Mouse (Mus musculus) hindbrain, embryonic 14.5 days (tissue): ENCODE results near the gene Lipc. TPM values are rescaled to one million over a fixed set of nuclear protein-coding genes. Genes with fewer than 3 reads are reported as not detected.

Source experiments
- ATAC-seq: fragments of 200-750 bp; cut with Nextera tagmentation; 2 replicates; pipeline ENCODE4 v1.8.0; 2017; ENCODE audit warnings: moderate number of reproducible peaks, mild to moderate bottlenecking, moderate TSS enrichment, moderate library complexity; ENCODE audit not compliant: low FRiP score
- DNase-seq: peaks from one replicate; pipeline ENCODE4 v3.0.0-alpha.2; 2015; ENCODE audit warnings: low spot score
- H3K27ac ChIP-seq: fragments of 300-500 bp; sonication (generic); 2 replicates; pipeline ENCODE4 v1.5.1; 2014; ENCODE audit warnings: mild to moderate bottlenecking, moderate library complexity
- H3K27me3 ChIP-seq: fragments of 300-500 bp; sonication (generic); 2 replicates; pipeline ENCODE4 v1.6.1; 2014; ENCODE audit warnings: mild to moderate bottlenecking, low read length, mixed read lengths; ENCODE audit not compliant: control insufficient read depth, insufficient read depth
- H3K36me3 ChIP-seq: fragments of 300-500 bp; sonication (generic); replicated peaks from 2 replicates; pipeline ENCODE4 v1.6.1; 2014; ENCODE audit not compliant: control insufficient read depth, insufficient read depth
- H3K4me1 ChIP-seq: fragments of 300-500 bp; sonication (generic); replicated peaks from 2 replicates; pipeline ENCODE4 v1.6.1; 2014; ENCODE audit warnings: antibody characterized with exemption, low read length, mixed read lengths; ENCODE audit not compliant: control insufficient read depth, insufficient read depth
- H3K4me2 ChIP-seq: fragments of 300-500 bp; sonication (generic); replicated peaks from 2 replicates; pipeline ENCODE4 v1.6.1; 2014; ENCODE audit warnings: mild to moderate bottlenecking, moderate library complexity
- H3K4me3 ChIP-seq: fragments of 300-500 bp; sonication (generic); replicated peaks from 2 replicates; pipeline ENCODE4 v1.5.1; 2014; ENCODE audit warnings: mild to moderate bottlenecking, low read length
- H3K9ac ChIP-seq: fragments of 300-500 bp; sonication (generic); 2 replicates; pipeline ENCODE4 v1.6.1; 2014
- H3K9me3 ChIP-seq: fragments of 300-500 bp; sonication (generic); 2 replicates; pipeline ENCODE4 v1.6.1; 2016; ENCODE audit warnings: low read length; ENCODE audit not compliant: control insufficient read depth
- WGBS: fragments of 180-500 bp; shearing (Covaris S2); extraction: QIAGEN DNeasy Blood & Tissue Kit; methylation state at CpG from one replicate; pipeline ENCODE4 v1.1.7; 2014; 5-methylcytosine and 5-hydroxymethylcytosine counted together
- polyA plus RNA-seq: library from polyadenylated mRNA; unstranded; fragments of >200 nt; fragmentation: Nextera tagmentation; extraction: Ambion mirVana; gene quantifications from 2 replicates; pipeline ENCODE4 v1.2.1, GENCODE M21; 2014

The Lipc gene
- polyA plus RNA-seq, 1 experiment from 2014 or later = 0.11 TPM

- Histone ChIP-seq H3K27ac (no peak overlapping the region), H3K36me3 (no peaks in the 10 kb centered on the region), H3K9me3 (no peaks in the 10 kb centered on the region), H3K4me1 (no peaks in the 10 kb centered on the region), H3K27me3 (no peaks in the 10 kb centered on the region), H3K4me3 (no peak overlapping the region), H3K4me2 (no peak overlapping the region), H3K9ac (no peak overlapping the region)
- DNase-seq (no peak), ATAC-seq (no peak)
- WGBS = 87% methylated on average over 5 of the region's 6 CpGs
These were observed 109.6 kb downstream of the Lipc start for GRCm38 (mm10) chr9:70842300-70842941.

- Histone ChIP-seq H3K4me3 (no peak overlapping the region), H3K9me3 (no peaks in the 10 kb centered on the region), H3K4me2 (no peak overlapping the region), H3K9ac (no peak overlapping the region), H3K27ac (peak overlapping the region; percentile 14; the same call in 1 of the 2 replicates), H3K4me1 (no peaks in the 10 kb centered on the region), H3K36me3 (no peaks in the 10 kb centered on the region), H3K27me3 (no peaks in the 10 kb centered on the region)
- no peak for ATAC-seq
- DNase-seq = no peak
- WGBS = 86% methylated on average over 8 of the region's 8 CpGs
These were observed 110.4 kb downstream of the Lipc start for GRCm38 (mm10) chr9:70841426-70842215.

DNA sequence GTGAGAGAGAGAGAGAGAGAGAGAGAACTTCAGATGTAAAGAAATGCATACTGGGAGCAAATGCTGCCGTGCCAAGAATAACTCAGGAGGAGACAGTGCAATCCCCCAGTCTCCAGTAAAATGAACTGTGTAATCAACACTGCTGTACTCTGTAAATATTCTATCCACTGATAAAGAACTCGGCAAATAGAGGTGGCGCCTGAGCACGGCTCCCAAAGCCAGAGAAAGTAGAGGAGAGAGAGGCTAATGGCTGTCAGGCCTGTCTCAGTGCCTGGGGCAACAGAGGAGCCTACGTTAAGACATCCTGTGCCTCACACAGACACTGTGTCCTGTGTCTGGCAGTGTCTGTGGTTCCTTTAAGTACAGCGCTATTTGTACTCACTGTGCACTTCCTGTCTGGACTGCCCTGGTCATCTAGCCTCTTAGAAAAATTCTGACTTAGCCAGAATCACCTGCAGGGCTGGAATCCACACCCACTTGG lies 111.1 kb downstream of the Lipc start:
- H3K36me3 ChIP-seq = no peaks in the 10 kb centered on the region
- no peaks in the 10 kb centered on the region for H3K9me3 ChIP-seq
- ATAC-seq (no peak), DNase-seq (no peak)
- H3K27me3 ChIP-seq = no peaks in the 10 kb centered on the region
- H3K4me1 ChIP-seq = no peaks in the 10 kb centered on the region
- H3K4me2 ChIP-seq = no peak overlapping the region
- H3K9ac ChIP-seq = no peak overlapping the region
- 65% methylated on average over 6 of the region's 6 CpGs for WGBS
- H3K4me3 ChIP-seq = no peak overlapping the region
- H3K27ac ChIP-seq = peak overlapping the region; percentile 20; the same call in 1 of the 2 replicates

DNA sequence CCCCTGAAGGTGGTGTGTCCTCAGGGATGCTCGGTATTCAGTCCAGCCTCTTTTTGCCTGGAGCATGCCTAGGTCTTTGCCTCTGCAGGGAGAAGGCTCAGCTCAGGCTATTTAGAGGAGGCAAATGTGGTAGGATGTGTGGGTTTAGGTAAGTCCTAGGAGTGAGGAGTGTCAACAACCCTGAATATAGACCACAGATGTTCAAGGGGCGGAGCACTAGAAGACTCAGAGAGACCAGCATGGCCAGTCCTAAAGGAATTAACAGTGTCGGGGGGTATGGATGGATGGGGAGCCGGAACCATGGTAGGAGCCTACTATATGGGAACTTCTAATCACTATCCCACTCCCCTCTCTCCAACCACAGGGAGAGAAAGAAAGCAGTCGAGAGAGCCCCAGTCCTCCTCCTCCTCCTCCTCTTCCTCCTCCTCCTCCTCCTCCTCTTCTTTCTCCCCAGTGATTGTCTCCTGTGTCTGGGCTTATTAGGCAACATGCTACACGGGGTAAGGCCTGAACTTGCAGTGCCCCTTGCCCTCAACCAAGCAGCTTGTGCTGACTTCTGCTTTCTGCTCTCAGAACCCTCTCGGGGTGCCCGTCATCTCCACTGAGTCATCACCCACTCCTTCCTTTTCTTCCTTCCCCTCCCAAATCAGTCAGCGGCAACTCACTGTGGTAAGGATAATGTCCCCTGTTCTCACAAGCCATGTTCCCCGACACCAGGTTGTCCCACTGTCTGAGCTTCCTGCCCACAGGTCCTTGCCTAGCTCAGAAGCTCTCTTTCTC lies 113.7 kb downstream of the Lipc start:
- Histone ChIP-seq H3K27me3 (no peaks in the 10 kb centered on the region), H3K4me3 (no peak overlapping the region), H3K4me2 (no peak overlapping the region), H3K9ac (no peak overlapping the region), H3K9me3 (no peaks in the 10 kb centered on the region), H3K4me1 (no peaks in the 10 kb centered on the region), H3K36me3 (no peaks in the 10 kb centered on the region), H3K27ac (no peak overlapping the region)
- no peak for DNase-seq
- no peak for ATAC-seq
- WGBS = 80% methylated on average over 10 of the region's 10 CpGs

DNA sequence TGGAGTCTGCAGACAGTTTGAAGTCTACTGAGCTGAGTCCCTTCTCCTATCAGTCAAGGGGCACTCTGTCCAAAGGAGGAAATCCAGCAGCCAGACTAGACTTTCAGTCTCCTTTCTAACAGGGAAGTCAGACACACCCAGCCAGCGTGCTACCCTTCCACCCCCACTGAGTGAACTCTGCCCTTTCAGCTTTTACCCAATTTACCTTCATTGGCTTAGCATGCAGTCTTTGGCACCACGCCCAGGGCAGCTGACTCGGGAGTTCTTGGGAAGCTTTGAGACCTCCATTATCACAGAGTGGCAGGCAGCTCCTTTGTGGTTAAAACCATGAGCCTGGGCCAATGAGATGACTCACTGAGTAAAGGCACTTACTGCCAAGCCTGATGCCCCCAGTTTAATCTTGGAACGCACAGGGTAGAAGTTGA lies 117.3 kb downstream of the Lipc start:
- DNase-seq (peak; percentile 54), ATAC-seq (no peak; the same call in 1 of the 2 replicates)
- no peak overlapping the region for H3K9ac ChIP-seq

GRCm38 (mm10) chr9:70834217-70834616 lies 117.8 kb downstream of the Lipc start:
- 96% methylated on average over 3 of the region's 3 CpGs for WGBS
- H3K27me3 ChIP-seq = no peaks in the 10 kb centered on the region
- no peak overlapping the region for H3K27ac ChIP-seq
- ATAC-seq (no peak), DNase-seq (no peak)
- H3K9me3 ChIP-seq = no peaks in the 10 kb centered on the region
- H3K36me3 ChIP-seq = no peaks in the 10 kb centered on the region
- no peak overlapping the region for H3K4me3 ChIP-seq
- H3K4me2 ChIP-seq = no peak overlapping the region
- no peaks in the 10 kb centered on the region for H3K4me1 ChIP-seq
- no peak overlapping the region for H3K9ac ChIP-seq

More for the DNA sequence above, 117.3 kb downstream of the Lipc start:
- no peak overlapping the region for H3K4me3 ChIP-seq
- H3K27ac ChIP-seq = no peak overlapping the region
- H3K4me1 ChIP-seq = no peaks in the 10 kb centered on the region
- no peaks in the 10 kb centered on the region for H3K36me3 ChIP-seq
- no peak overlapping the region for H3K4me2 ChIP-seq
- 46% methylated on average over 4 of the region's 4 CpGs for WGBS
- no peaks in the 10 kb centered on the region for H3K27me3 ChIP-seq
- H3K9me3 ChIP-seq = no peaks in the 10 kb centered on the region

GRCm38 (mm10) chr9:70833111-70833908 lies 118.7 kb downstream of the Lipc start:
- Histone ChIP-seq H3K4me2 (no peak overlapping the region), H3K36me3 (no peaks in the 10 kb centered on the region), H3K9ac (no peak overlapping the region), H3K4me3 (no peak overlapping the region), H3K4me1 (no peaks in the 10 kb centered on the region), H3K27ac (no peak overlapping the region), H3K9me3 (no peaks in the 10 kb centered on the region), H3K27me3 (no peaks in the 10 kb centered on the region)
- ATAC-seq (no peak), DNase-seq (no peak)
- 90% methylated on average over 6 of the region's 6 CpGs for WGBS

DNA sequence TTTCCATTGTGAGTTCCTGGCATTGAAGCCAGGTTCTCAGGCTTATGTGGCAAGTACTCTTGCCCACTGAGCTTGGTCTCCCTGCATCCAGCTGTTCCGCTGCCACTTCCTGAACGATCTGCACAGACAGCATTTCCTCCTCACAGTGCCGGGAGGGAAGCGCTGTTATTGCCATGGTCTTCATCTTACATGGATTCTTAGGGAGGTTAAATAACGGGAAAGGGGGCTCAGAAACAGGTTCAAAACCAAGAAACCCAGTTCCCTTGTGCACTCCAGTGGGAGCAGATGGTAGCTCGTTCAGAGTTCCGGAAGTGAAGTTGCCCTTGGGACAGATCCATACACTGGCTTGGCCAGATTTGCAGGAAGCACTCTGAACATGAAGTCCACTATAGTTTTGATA lies 119.8 kb downstream of the Lipc start:
- WGBS = 79% methylated on average over 7 of the region's 7 CpGs
- DNase-seq (no peak), ATAC-seq (no peak)
- no peaks in the 10 kb centered on the region for H3K27me3 ChIP-seq
- H3K27ac ChIP-seq = no peak overlapping the region
- H3K4me2 ChIP-seq = no peak overlapping the region
- H3K9ac ChIP-seq = no peak overlapping the region
- H3K36me3 ChIP-seq = no peaks in the 10 kb centered on the region
- H3K4me3 ChIP-seq = no peak overlapping the region
- H3K4me1 ChIP-seq = no peaks in the 10 kb centered on the region
- no peaks in the 10 kb centered on the region for H3K9me3 ChIP-seq
